Mouse (Mus musculus) B cell, adult 2 months (primary cell): ENCODE measurements around the gene Fah.

Experiments used
- DNase-seq, 2 experiments: peaks; one replicate each; pipeline ENCODE4 v3.0.0; 2022

The Fah gene

GRCm38 (mm10) chr7:84594087-84594916, 12.2 kb downstream of the Fah start:
- DNase-seq = peak; percentile 47 to 56

GRCm38 (mm10) chr7:84591347-84591746, 15.2 kb downstream of the Fah start:
- DNase-seq = peak; percentile 16 to 28

GRCm38 (mm10) chr7:84590622-84591021, 15.9 kb downstream of the Fah start:
- DNase-seq = no peak

- no peak for DNase-seq
Measured at GRCm38 (mm10) chr7:84587101-84587783, 19.3 kb downstream of the Fah start.

- no peak for DNase-seq
Measured at GRCm38 (mm10) chr7:84586360-84587100, 20.0 kb downstream of the Fah start.

GRCm38 (mm10) chr7:84585086-84585485, 21.4 kb downstream of the Fah start:
- no peak for DNase-seq

- no peak for DNase-seq
Measured at GRCm38 (mm10) chr7:84579769-84580168, 26.8 kb downstream of the Fah start.

GRCm38 (mm10) chr7:84578841-84579240, 27.7 kb downstream of the Fah start:
- DNase-seq = no peak

GRCm38 (mm10) chr7:84577034-84577433, 29.5 kb downstream of the Fah start:
- no peak for DNase-seq

- no peak for DNase-seq
Measured at GRCm38 (mm10) chr7:84566200-84566599, 40.3 kb downstream of the Fah start.

GRCm38 (mm10) chr7:84564236-84564635, 42.3 kb downstream of the Fah start:
- DNase-seq = no peak

GRCm38 (mm10) chr7:84560500-84560899, 46.0 kb downstream of the Fah start:
- no peak for DNase-seq

- no peak for DNase-seq
Measured at GRCm38 (mm10) chr7:84557332-84557731, 49.2 kb downstream of the Fah start.

GRCm38 (mm10) chr7:84555294-84555693, 51.2 kb downstream of the Fah start:
- no peak for DNase-seq

GRCm38 (mm10) chr7:84551472-84551871, 55.0 kb downstream of the Fah start:
- DNase-seq = no peak

- DNase-seq = no peak
Measured at GRCm38 (mm10) chr7:84546667-84547066, 59.9 kb downstream of the Fah start.

- DNase-seq = no peak
Measured at GRCm38 (mm10) chr7:84544946-84545345, 61.6 kb downstream of the Fah start.
